Mouse (Mus musculus) Muller cell, postnatal 12 days (primary cell): ENCODE results near the gene Ankrd13a.

Experiments used
- DNase-seq: peaks from one replicate; pipeline ENCODE4 v3.0.0-alpha.2; 2015; ENCODE audit errors: inconsistent ontology term

The Ankrd13a gene

DNA sequence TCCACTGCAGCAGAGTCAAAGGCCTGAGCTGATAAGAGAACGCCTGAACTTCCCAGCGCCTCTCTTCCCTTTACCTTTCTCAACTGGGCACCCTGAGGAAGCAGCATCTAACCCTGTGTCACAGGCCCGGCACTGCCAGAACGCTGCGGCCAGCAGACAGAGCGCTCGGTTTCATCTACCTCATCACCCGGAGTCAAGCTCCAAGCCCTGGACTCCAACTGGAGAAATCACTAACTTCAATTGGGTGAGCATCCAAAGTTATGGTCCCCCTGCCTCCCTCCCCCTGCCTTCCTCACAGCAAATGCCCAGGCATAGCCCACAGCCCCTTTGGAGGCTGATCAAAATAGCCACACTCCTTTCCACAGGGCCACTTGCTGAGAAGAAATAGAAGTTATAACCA lies 7.8 kb upstream of the Ankrd13a start:
- no peak for DNase-seq

- no peak for DNase-seq
Observed at GRCm38 (mm10) chr5:114767185-114767584, 7.3 kb upstream of the Ankrd13a start.

- DNase-seq: no peak
Observed at GRCm38 (mm10) chr5:114769786-114770185, 4.7 kb upstream of the Ankrd13a start.

- DNase-seq: peak; percentile 14
Observed at GRCm38 (mm10) chr5:114771796-114772195, 2.7 kb upstream of the Ankrd13a start.

DNA sequence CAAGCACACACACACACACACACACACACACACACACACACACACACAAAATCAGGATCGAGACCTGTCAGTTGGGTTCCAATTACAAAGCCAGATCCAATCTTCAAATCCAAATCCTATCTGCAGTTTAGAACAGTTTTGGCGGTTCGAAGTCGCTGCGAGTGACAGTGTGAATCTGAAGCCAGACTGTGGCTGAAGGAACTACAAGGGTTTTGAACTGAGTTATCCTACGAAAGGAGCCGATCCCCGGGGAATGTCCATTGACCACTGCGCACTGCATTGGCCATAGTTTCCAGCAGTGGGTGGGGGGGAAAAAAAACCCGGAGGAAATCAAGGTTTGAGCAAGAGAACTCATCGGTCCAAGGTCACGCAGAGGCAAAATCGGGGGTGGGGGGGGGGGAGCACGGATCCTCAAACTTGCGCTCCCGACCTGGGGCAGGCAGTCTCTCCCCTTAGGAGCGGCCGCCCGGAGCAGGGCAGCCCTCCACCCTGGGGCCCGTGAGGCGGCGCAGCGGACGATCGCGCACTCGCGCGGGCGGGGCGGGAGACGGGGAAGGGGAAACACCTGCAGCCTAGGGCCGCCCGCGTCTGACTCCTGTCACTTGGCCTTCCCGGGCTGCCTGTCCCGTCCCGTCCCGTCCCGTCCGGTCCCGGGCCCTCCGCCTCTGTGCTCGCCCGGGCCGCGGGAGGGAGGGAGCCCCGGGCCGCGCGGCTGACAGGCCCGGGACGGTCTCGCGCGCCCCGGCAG lies 1.8 kb upstream of the Ankrd13a start:
- peak; percentile 57 for DNase-seq

DNA sequence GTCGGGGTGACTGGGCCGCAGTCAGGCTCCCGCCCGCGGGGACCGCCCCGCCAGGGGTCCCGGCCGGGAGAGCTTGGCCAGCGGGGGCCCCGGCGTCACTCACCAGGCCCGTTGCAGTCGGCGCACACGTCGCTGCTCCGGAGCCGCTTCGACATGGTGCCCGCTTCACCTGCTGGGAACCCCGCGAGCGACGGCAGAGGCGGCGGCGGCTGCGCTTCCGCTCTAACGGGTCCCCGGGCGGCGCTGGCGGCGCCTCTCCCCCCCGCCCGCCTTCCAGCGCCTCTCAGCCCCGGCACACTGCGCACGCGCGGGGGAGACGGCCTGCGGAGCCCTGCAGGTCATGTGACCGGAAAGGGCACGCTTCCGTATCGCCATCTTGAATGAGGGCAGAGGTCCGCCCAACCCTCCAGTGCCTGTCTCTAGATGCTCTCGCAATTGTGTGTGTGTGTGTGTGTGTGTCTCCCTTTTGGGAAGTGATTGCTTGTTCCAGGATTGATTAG lies 1.2 kb upstream of the Ankrd13a start:
- peak; percentile 97 for DNase-seq

DNA sequence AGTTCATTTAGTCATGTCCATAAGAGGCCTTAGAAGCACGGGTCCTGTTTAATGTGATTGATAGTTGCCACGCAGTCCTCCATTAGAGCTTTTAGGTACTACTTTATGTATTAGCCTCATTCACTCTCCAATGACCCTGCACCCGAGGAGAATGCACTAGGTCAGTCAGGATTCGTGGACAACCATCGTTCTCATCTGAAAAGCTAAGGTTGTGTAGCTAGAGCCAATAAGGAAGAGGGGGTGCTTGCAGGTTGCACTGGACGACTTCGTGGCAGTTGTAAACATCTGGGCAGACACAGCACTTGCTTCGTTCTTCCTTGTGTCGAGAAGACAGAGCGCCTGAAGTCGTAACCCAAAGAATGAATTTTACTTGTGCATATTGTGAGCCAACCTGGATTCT lies 697 bp upstream of the Ankrd13a start:
- no peak for DNase-seq

- peak; percentile 19 for DNase-seq
Observed at GRCm38 (mm10) chr5:114775056-114775979, 841 bp downstream of the Ankrd13a start, which contains the start of gene Git2. Git2 (minus strand) TSS chr5:114775517.

- no peak for DNase-seq
Observed at GRCm38 (mm10) chr5:114776174-114776573, 1.7 kb downstream of the Ankrd13a start.

- DNase-seq: no peak
Observed at GRCm38 (mm10) chr5:114779956-114780489, 5.5 kb downstream of the Ankrd13a start.

DNA sequence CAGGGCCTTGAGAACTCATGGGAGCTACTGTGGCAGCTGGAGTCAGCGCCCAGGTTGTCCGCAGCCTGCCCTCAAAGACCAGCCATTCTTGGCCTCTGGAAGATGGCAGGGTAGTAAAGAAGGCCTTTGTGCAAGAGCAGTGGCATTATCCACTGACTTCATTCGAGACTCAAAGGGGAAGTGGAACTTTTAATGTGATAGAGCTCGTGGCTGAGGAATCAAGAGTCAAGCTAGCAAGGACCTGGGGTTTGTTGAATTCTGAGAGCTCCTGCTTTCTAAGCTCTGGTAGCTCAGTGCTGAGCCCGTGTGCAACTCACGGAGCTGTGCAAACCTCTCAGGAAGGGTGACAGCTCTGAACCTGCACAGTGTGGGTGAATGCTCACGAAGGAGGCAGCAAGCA lies 6.4 kb downstream of the Ankrd13a start:
- DNase-seq: no peak

GRCm38 (mm10) chr5:114782991-114783390 lies 8.5 kb downstream of the Ankrd13a start:
- DNase-seq: no peak

DNA sequence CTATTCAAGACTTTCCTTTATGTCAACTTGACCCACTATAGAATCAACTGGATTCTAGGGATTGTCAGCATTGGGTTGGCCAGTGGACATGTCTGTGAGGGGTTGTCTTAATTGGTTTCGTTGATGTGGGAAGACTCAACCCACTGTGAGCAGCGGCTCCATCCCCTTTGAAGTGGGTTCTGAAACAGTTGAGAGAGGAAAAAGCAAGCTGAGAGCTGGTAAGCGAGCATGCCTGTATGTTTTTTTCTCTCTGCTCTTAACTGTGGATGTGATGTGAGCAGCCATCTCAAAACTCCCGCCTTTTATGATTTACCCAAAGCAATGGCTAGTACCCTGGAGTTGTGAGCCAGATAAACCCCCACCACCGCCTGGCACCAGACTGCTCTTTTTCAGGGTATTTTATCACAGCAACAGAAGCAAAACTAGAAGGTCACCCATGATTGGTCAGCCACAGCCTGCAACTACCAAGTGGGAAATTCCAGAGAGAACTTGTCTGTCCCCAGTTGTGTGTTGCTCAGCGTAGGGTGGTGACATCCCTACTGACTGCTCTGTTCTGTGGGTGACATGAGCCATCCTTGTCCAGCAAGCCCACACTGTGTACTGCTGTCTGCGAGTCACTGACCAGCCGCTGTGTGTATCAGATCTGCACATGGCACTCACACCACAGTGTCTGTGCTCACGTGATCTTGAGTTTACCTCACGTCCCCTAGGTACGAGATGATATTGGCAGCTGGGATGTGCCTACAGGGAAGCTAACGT lies 9.1 kb downstream of the Ankrd13a start:
- DNase-seq: no peak

DNA sequence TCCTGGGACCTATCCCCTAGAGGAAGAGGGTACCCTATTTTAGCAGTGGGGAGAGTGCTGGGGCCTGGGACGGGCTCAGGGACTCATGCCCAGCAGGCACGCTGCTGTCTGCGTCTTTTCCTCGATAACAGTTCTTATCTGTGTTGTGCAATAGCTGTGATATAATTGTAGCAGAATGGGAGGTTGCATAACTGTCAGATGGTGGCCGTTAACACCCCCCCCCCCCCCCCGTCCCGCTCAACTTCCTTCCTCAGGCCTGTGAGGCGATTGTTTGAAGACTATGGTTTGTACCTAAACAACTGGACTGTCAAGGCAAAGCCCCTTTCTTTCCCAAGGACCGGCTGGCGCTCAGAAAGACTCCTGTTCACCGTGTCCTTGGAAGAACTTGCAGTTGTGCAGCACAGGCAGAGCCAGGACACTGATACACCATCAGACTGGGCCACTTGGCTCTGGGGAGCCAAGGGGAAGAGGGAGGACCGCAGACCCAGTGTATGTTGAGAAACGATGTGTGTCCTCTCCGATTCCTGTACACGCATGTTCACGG lies 10.2 kb downstream of the Ankrd13a start:
- DNase-seq: no peak

DNA sequence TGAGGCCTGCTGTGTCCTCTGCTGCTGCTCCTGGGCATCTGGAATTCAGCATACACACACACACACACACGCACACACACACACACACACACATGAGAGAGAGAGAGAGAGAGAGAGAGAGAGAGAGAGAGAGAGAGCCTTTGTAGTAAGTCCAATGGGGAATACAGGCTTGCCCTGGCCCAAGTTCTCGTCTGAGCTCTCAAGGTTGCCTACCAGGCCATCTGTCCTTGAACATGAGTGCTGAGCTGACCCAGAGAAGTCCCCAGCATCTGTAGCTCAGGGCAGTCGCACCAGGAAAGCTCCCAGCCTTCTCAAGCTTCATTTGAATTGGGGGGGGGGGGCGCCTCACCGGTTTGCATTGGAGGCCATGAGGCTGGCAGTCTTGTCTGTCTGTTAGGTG lies 10.7 kb downstream of the Ankrd13a start:
- no peak for DNase-seq

- no peak for DNase-seq
Observed at GRCm38 (mm10) chr5:114793317-114793716, 18.8 kb downstream of the Ankrd13a start.

- DNase-seq: no peak
Observed at GRCm38 (mm10) chr5:114794609-114795008, 20.1 kb downstream of the Ankrd13a start.

GRCm38 (mm10) chr5:114795231-114795630 lies 20.8 kb downstream of the Ankrd13a start:
- no peak for DNase-seq

GRCm38 (mm10) chr5:114795653-114796052 lies 21.2 kb downstream of the Ankrd13a start:
- DNase-seq: no peak

GRCm38 (mm10) chr5:114796299-114797012 lies 22.0 kb downstream of the Ankrd13a start:
- peak; percentile 37 for DNase-seq

DNA sequence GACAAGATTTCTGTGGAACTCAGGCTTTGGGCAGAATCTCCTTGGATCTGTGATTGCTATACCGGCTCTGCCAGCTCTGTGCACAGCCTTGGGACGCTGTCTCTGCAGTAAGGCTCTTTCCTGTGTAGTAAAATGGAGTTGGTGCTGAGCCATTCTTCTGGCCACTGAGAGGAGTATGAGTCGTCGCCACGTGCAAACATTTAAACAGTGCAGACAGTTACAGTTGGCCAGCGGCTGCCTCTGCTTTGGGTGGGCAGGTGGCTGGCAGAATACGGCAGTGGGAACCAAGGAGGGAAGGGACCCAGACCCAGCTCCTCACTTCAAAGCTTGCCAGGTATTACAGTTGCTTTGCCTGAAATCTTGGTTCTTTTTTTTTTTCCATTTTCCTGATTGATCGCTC lies 22.8 kb downstream of the Ankrd13a start:
- DNase-seq: no peak
